Mouse (Mus musculus) hindbrain, embryonic 10.5 days (tissue): ENCODE results near the gene Zfp710. TPM values are rescaled to one million over a fixed set of nuclear protein-coding genes. Genes with fewer than 3 reads are reported as not detected.
"Not testable (repeated sequence)": the region's sequence is repeated elsewhere in the genome, so short reads cannot be mapped to it uniquely, and the experiment has no call there.

ENCODE experiments used
- DNase-seq: peaks from one replicate; pipeline ENCODE4 v3.0.0-alpha.2; 2017; ENCODE audit warnings: low spot score
- H3K27ac ChIP-seq: fragments of 300-500 bp; sonication (generic); 2 replicates; pipeline ENCODE4 v1.5.1; 2016; ENCODE audit warnings: mild to moderate bottlenecking, moderate library complexity
- H3K27me3 ChIP-seq: fragments of 300-500 bp; sonication (generic); 2 replicates; pipeline ENCODE4 v1.6.1; 2016; ENCODE audit warnings: mild to moderate bottlenecking; ENCODE audit not compliant: poor library complexity, insufficient read depth, severe bottlenecking
- H3K36me3 ChIP-seq: fragments of 300-500 bp; sonication (generic); 2 replicates; pipeline ENCODE4 v1.6.1; 2016; ENCODE audit warnings: mild to moderate bottlenecking, moderate library complexity
- H3K4me1 ChIP-seq: fragments of 300-500 bp; sonication (generic); replicated peaks from 2 replicates; pipeline ENCODE4 v1.6.1; 2016; ENCODE audit warnings: mild to moderate bottlenecking
- H3K4me3 ChIP-seq: fragments of 300-500 bp; sonication (generic); 2 replicates; pipeline ENCODE4 v1.5.1; 2016; ENCODE audit warnings: mild to moderate bottlenecking, moderate library complexity
- H3K9me3 ChIP-seq: fragments of 300-500 bp; sonication (generic); 2 replicates; pipeline ENCODE4 v1.6.1; 2016; ENCODE audit warnings: mild to moderate bottlenecking, moderate library complexity
- WGBS: fragments of 180-500 bp; shearing (Covaris S2); methylation state at CpG from one replicate; pipeline ENCODE4 v1.1.7; 2016; 5-methylcytosine and 5-hydroxymethylcytosine counted together
- polyA plus RNA-seq: library from polyadenylated mRNA; unstranded; fragments of >200 nt; fragmentation: Nextera tagmentation; extraction: Ambion mirVana; gene quantifications from 2 replicates; pipeline ENCODE4 v1.2.1, GENCODE M21; 2016

Zfp710 gene
- polyA plus RNA-seq, 1 experiment from 2014 or later, result 37.5 TPM

- Histone ChIP-seq H3K9me3 (no peaks in the 10 kb centered on the region), H3K27ac (0 out of 2 replicates have a peak overlapping the region, but pooled peaks have one; percentile 71), H3K4me1 (peaks cover 80% of the 10 kb centered on the region), H3K36me3 (peaks cover 15% of the 10 kb centered on the region), H3K27me3 (no peaks in the 10 kb centered on the region), H3K4me3 (no peak overlapping the region)
- DNase-seq, result no peak
- WGBS, result 95% methylated on average over 8 of the region's 8 CpGs
These were observed 6.4 kb downstream of the Zfp710 start for GRCm38 (mm10) chr7:80030987-80031386.

GRCm38 (mm10) chr7:80031478-80031877 is 6.9 kb downstream of the Zfp710 start:
- no peak overlapping the region for H3K4me3 ChIP-seq
- no peak for DNase-seq
- H3K4me1 ChIP-seq, result peaks cover 85% of the 10 kb centered on the region
- no peaks in the 10 kb centered on the region for H3K27me3 ChIP-seq
- H3K9me3 ChIP-seq, result no peaks in the 10 kb centered on the region
- peaks cover 18% of the 10 kb centered on the region for H3K36me3 ChIP-seq
- H3K27ac ChIP-seq, result peak overlapping the region; percentile 71; the same call in 1 of the 2 replicates
- WGBS, result 75% methylated on average over 10 of the region's 10 CpGs

- Histone ChIP-seq H3K27ac (peak overlapping the region; percentile 71), H3K27me3 (no peaks in the 10 kb centered on the region), H3K4me3 (peak overlapping the region; percentile 16; the same call in 1 of the 2 replicates), H3K9me3 (no peaks in the 10 kb centered on the region), H3K36me3 (peaks cover 24% of the 10 kb centered on the region), H3K4me1 (peaks cover 87% of the 10 kb centered on the region)
- 42% methylated on average over 10 of the region's 10 CpGs for WGBS
- DNase-seq, result peak; percentile 29
These were observed 7.8 kb downstream of the Zfp710 start for GRCm38 (mm10) chr7:80032216-80033052.

- DNase-seq, result no peak
- no peaks in the 10 kb centered on the region for H3K27me3 ChIP-seq
- H3K36me3 ChIP-seq, result peaks cover 24% of the 10 kb centered on the region
- H3K27ac ChIP-seq, result 0 out of 2 replicates have a peak overlapping the region, but pooled peaks have one; percentile 71
- WGBS, result 82% methylated on average over 9 of the region's 9 CpGs
- H3K4me1 ChIP-seq, result peaks cover 80% of the 10 kb centered on the region
- no peaks in the 10 kb centered on the region for H3K9me3 ChIP-seq
- no peak overlapping the region for H3K4me3 ChIP-seq
These were observed 8.6 kb downstream of the Zfp710 start for GRCm38 (mm10) chr7:80033064-80033717.

GRCm38 (mm10) chr7:80033771-80034170 is 9.2 kb downstream of the Zfp710 start:
- Histone ChIP-seq H3K9me3 (no peaks in the 10 kb centered on the region), H3K27me3 (no peaks in the 10 kb centered on the region), H3K27ac (no peak overlapping the region), H3K4me3 (no peak overlapping the region), H3K36me3 (peaks cover 27% of the 10 kb centered on the region), H3K4me1 (peaks cover 75% of the 10 kb centered on the region)
- no peak for DNase-seq
- WGBS, result 87% methylated on average over 9 of the region's 9 CpGs

- Histone ChIP-seq H3K4me1 (peaks cover 68% of the 10 kb centered on the region), H3K4me3 (no peak overlapping the region), H3K36me3 (peaks cover 38% of the 10 kb centered on the region), H3K27me3 (no peaks in the 10 kb centered on the region), H3K27ac (peak overlapping the region; percentile 56; the same call in 1 of the 2 replicates), H3K9me3 (no peaks in the 10 kb centered on the region)
- no peak for DNase-seq
- WGBS, result 75% methylated on average over 6 of the region's 6 CpGs
These were observed 10.5 kb downstream of the Zfp710 start for GRCm38 (mm10) chr7:80035086-80035485.

GRCm38 (mm10) chr7:80035748-80036147 is 11.1 kb downstream of the Zfp710 start:
- WGBS, result 81% methylated on average over 4 of the region's 4 CpGs
- H3K27ac ChIP-seq, result peak overlapping the region; percentile 56
- H3K4me1 ChIP-seq, result peaks cover 69% of the 10 kb centered on the region
- H3K36me3 ChIP-seq, result peaks cover 40% of the 10 kb centered on the region
- no peak overlapping the region for H3K4me3 ChIP-seq
- DNase-seq, result no peak
- H3K27me3 ChIP-seq, result no peaks in the 10 kb centered on the region
- H3K9me3 ChIP-seq, result no peaks in the 10 kb centered on the region

- WGBS, result 93% methylated on average over 8 of the region's 8 CpGs
- no peaks in the 10 kb centered on the region for H3K27me3 ChIP-seq
- DNase-seq, result no peak
- H3K4me3 ChIP-seq, result no peak overlapping the region
- H3K36me3 ChIP-seq, result peaks cover 57% of the 10 kb centered on the region
- H3K9me3 ChIP-seq, result no peaks in the 10 kb centered on the region
- H3K4me1 ChIP-seq, result peaks cover 41% of the 10 kb centered on the region
- no peak overlapping the region for H3K27ac ChIP-seq
These were observed 15.1 kb downstream of the Zfp710 start for GRCm38 (mm10) chr7:80039699-80040098.

GRCm38 (mm10) chr7:80044170-80044569 is 19.6 kb downstream of the Zfp710 start:
- no peak for DNase-seq
- Histone ChIP-seq H3K36me3 (peaks cover 43% of the 10 kb centered on the region), H3K4me1 (peaks cover 60% of the 10 kb centered on the region), H3K27me3 (no peaks in the 10 kb centered on the region), H3K9me3 (no peaks in the 10 kb centered on the region), H3K4me3 (no peak overlapping the region), H3K27ac (peak overlapping the region; percentile 71)
- WGBS, result 74% methylated on average over 7 of the region's 7 CpGs

- H3K27ac ChIP-seq, result 0 out of 2 replicates have a peak overlapping the region, but pooled peaks have one; percentile 23
- WGBS, result 76% methylated on average over 4 of the region's 4 CpGs
These were observed 22.4 kb downstream of the Zfp710 start for GRCm38 (mm10) chr7:80047041-80047440.

GRCm38 (mm10) chr7:80049746-80050145 is 25.1 kb downstream of the Zfp710 start:
- WGBS, result 69% methylated on average over 2 of the region's 2 CpGs

More at GRCm38 (mm10) chr7:80047041-80047440, 22.4 kb downstream of the Zfp710 start:
- Histone ChIP-seq H3K4me3 (no peak overlapping the region), H3K27me3 (no peaks in the 10 kb centered on the region), H3K4me1 (peaks cover 65% of the 10 kb centered on the region), H3K9me3 (no peaks in the 10 kb centered on the region), H3K36me3 (peaks cover 15% of the 10 kb centered on the region)
- no peak for DNase-seq

GRCm38 (mm10) chr7:80050382-80050781 is 25.8 kb downstream of the Zfp710 start:
- H3K27me3 ChIP-seq, H3K27ac ChIP-seq, H3K4me3 ChIP-seq, H3K9me3 ChIP-seq, DNase-seq: not testable (repeated sequence)
- H3K36me3 ChIP-seq, result peaks cover 22% of the 10 kb centered on the region
- 100% methylated on average over 1 of the region's 1 CpGs for WGBS
- H3K4me1 ChIP-seq, result peaks cover 64% of the 10 kb centered on the region

More at GRCm38 (mm10) chr7:80049746-80050145, 25.1 kb downstream of the Zfp710 start:
- H3K4me1 ChIP-seq, result peaks cover 65% of the 10 kb centered on the region
- H3K27me3 ChIP-seq, result no peaks in the 10 kb centered on the region
- no peak overlapping the region for H3K27ac ChIP-seq
- H3K9me3 ChIP-seq, result no peaks in the 10 kb centered on the region
- H3K4me3 ChIP-seq, result no peak overlapping the region
- no peak for DNase-seq
- H3K36me3 ChIP-seq, result peaks cover 23% of the 10 kb centered on the region

GRCm38 (mm10) chr7:80051835-80052234 is 27.2 kb downstream of the Zfp710 start:
- Histone ChIP-seq H3K4me3 (no peak overlapping the region), H3K27ac (no peak overlapping the region), H3K9me3 (no peaks in the 10 kb centered on the region), H3K36me3 (peaks cover 21% of the 10 kb centered on the region), H3K4me1 (peaks cover 70% of the 10 kb centered on the region), H3K27me3 (no peaks in the 10 kb centered on the region)
- no peak for DNase-seq
- WGBS, result 89% methylated on average over 6 of the region's 6 CpGs
